Mouse (Mus musculus): ENCODE results near the gene Arrb1. TPM values are rescaled to one million over a fixed set of nuclear protein-coding genes. Genes with fewer than 3 reads are reported as not detected.

Arrb1 gene
- total and polyA plus RNA-seq, 3 experiments: 19.3 to 62.2 (median 38.7) TPM

GRCm38 (mm10) chr7:99537183-99537756 lies 2.0 kb downstream of the Arrb1 start:
- DNase-seq: peak; percentile 67

- no peak for DNase-seq
Measured at GRCm38 (mm10) chr7:99538421-99538820, 3.2 kb downstream of the Arrb1 start.

GRCm38 (mm10) chr7:99539201-99539891 lies 4.1 kb downstream of the Arrb1 start:
- peak; percentile 84 for DNase-seq

GRCm38 (mm10) chr7:99540016-99540415 lies 4.8 kb downstream of the Arrb1 start:
- no peak for DNase-seq

- DNase-seq: no peak
Measured at GRCm38 (mm10) chr7:99541204-99541603, 5.9 kb downstream of the Arrb1 start.

GRCm38 (mm10) chr7:99544272-99544671 lies 9.0 kb downstream of the Arrb1 start:
- DNase-seq: no peak

- DNase-seq: peak; percentile 80
Measured at GRCm38 (mm10) chr7:99545885-99546745, 10.8 kb downstream of the Arrb1 start.

GRCm38 (mm10) chr7:99547584-99548487 lies 12.6 kb downstream of the Arrb1 start:
- no peak for DNase-seq

GRCm38 (mm10) chr7:99549668-99550067 lies 14.4 kb downstream of the Arrb1 start:
- no peak for DNase-seq

GRCm38 (mm10) chr7:99551623-99552022 lies 16.4 kb downstream of the Arrb1 start:
- no peak for DNase-seq

DNA sequence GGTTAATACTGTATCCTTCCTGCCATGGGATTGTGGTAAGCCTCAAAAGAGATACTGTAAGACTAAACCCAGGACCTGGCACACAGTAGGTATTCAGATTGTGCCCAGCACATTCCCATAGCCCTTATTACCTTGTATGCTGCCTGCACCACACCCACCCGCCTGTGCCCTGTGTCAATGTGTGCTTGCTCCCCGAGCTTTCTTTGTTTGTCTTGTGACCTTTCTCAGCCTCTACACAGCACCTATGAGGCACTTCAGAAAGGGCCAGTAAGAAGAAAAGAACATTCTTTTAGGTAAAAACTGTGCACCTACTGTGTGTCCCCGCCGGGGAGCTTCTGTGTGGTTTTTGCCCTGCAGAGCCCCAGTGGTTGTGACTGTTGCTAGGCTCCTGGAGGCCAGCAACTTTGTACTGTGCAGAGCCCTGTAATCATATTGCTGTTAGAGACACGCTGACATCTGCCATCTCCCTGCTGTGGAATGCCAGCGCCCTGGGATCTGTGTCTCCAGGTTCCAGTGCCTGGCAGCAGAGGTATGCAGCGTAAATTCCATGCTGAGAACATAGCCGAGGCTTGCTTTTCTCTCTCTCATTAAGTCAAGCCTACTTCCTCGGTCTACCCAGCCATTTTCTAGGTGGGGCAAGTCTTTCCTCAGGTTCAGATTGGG lies 18.1 kb downstream of the Arrb1 start:
- DNase-seq: no peak

DNA sequence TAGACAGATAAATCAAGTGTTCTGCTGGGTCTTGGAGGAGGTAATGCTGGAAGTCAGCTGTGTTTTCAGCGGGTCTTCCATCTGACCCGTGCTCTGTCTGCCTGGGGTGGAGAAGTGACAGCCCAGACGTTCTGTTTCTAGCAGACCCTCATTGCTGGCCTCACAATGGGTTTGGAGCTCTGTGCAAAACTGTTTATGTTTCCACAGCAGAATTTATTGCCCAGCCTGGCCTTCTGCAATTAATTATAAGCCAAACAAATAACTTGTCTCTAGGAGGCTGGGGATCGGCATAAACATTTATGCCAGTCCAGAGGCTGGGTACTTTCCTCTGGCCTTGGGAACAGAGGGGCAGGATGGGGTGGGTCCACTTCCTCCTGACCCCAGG lies 18.6 kb downstream of the Arrb1 start:
- no peak for DNase-seq

GRCm38 (mm10) chr7:99555862-99556261 lies 20.6 kb downstream of the Arrb1 start:
- DNase-seq: peak; percentile 73

GRCm38 (mm10) chr7:99559091-99559490 lies 23.8 kb downstream of the Arrb1 start:
- no peak for DNase-seq

- DNase-seq: no peak
Measured at GRCm38 (mm10) chr7:99562478-99562877, 27.2 kb downstream of the Arrb1 start.

DNA sequence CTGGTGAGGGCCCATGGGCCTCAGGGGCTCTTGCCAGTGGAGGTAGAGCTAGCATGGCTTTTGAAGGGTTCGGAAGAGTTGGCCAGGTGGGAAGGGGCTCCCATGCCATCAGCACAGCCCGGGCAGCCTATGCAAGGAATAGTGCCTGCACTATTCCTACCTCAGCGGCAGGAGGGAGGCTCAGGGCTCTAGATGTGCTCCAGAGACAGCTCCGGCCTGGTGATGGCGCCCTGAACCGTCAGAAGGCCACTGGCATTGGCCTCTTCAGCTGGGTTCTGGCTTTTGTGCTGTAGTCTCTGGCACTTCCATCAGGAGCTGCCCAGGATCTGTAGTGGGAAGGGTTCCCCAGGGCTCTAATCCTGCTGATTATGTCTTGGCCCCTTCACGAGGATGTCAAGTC lies 28.0 kb downstream of the Arrb1 start:
- DNase-seq: no peak

GRCm38 (mm10) chr7:99565325-99565881 lies 30.1 kb downstream of the Arrb1 start:
- DNase-seq: peak; percentile 48

DNA sequence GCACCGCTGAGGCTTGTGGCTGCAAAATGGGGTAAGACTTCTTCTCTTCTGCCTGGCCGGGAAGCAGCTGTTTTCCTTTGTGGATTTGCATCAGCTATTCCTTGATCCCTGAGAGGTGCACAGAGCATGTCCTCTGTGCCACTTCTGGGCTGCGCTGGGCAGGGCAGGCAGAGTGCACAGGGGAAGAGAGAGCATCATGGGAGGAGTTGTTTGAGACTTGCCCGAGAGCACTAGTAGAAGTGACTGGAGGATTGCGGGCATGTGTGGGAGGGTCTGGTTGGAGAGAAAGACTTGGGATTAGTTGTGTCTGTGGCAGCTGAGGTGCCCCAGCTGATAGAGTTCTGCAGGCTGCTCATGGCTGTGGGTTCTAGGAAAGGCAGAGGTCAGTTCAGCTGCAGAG lies 35.4 kb downstream of the Arrb1 start:
- DNase-seq: no peak

DNA sequence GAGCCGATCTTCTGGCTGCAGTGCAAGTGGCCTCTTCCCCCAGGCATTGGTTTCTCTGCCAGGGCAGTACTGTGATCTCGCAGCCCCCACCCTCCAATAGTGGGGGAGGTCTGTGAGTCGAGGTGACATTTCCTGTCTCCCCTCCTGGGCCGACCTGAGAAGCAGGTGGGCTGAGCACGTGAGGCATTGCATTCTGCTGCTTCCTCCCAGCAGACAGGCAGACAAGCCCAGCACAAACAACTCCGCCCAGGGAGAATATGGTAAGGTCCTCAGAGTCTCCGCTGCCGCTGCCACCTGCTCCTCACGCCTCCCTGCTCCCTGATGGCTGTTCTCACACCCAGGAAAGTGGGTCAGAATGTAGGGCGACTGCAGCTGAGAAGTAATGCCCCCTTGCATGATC lies 37.7 kb downstream of the Arrb1 start:
- no peak for DNase-seq

DNA sequence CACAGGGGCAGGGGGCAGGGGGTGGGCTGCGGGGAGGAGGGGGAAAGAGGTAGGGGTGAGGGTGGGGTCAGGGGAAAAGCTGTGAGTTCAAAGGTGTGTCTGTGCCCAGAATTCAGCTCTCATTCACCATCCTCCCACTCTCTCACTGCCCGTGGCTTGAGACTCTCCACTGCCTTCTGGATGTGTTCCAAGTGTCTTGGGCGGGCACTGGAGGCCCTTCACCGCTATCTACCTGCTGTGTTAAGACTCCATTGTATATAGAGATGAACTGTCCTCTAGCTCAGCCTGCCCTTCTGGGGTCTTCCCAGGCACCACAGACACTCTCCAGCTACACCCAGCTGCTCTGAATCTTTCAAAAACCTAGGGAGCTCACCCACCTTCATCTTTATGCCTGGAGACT lies 38.1 kb downstream of the Arrb1 start:
- no peak for DNase-seq

DNA sequence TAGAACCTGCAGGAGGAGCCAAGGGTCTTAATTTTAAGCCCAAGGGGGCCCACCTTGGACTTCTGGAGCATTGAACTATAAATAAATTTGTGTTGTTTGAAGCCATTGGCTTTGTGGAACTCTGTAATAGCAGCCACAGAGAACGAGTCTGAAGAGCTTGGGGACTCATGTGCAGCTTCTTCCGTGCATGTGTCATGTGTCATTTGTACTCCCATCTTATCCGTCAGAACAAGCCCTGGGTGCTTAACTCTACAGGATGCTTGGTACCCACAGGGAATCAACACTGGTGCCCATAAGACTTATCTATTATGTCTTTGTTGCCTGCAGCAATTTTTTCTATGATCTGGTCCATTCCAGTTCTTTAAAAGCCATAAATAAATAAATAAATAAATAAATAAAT lies 43.0 kb downstream of the Arrb1 start:
- DNase-seq: no peak
